In genomic region chr3:49648040-49648894, GRCm38 (mm10) we compare ENCODE assay signal across 18 mouse cellular contexts.
DNase-seq lines count a peak whose midpoint lies in the region; ATAC-seq and TF ChIP-seq lines count a peak whose summit lies in the region.
"Had no signal": no experiment of that assay in that cellular context is flagged by ENCODE, and none has a peak within 500 bp of the region (broad histone marks: within the 10 kb centered on the region; RNA-seq: fewer than 3 reads in every experiment).

No protein-coding gene starts in this region.

- no peak overlapping the region for H3K27ac ChIP-seq in heart, embryonic 12.5 days (ENCODE audit: poor library complexity, severe bottlenecking)
- H3K27ac ChIP-seq in lung, postnatal 0 days (ENCODE audit: low read length) = no peak overlapping the region
- peak overlapping the region; percentile 51 for H3K27ac ChIP-seq in intestine, embryonic 15.5 days
- H3K27ac ChIP-seq in cerebellum, adult 2 months (ENCODE audit: insufficient read depth, low read length) = no peak overlapping the region
- H3K27ac ChIP-seq: forebrain, embryonic 12.5 days; layer of hippocampus, adult 2 months; left cerebral cortex, adult 2 months; lung, embryonic 15.5 days; midbrain, embryonic 15.5 days had no signal

- H3K27me3 ChIP-seq in heart, embryonic 12.5 days (replicated peaks) = no peaks in the 10 kb centered on the region
- H3K27me3 ChIP-seq in lung, postnatal 0 days (replicated peaks; ENCODE audit: insufficient read depth, low read length) = no peaks in the 10 kb centered on the region
- H3K27me3 ChIP-seq in intestine, embryonic 15.5 days (replicated peaks) = no peaks in the 10 kb centered on the region
- no peaks in the 10 kb centered on the region for H3K27me3 ChIP-seq in cerebellum, adult 2 months (ENCODE audit: control insufficient read depth, insufficient read depth, low read length)
- H3K27me3 ChIP-seq: forebrain, embryonic 12.5 days; lung, embryonic 15.5 days; midbrain, embryonic 15.5 days had no signal

- no peak for TF ChIP-seq EP300 in lung, postnatal 0 days (IDR thresholded peaks at IDR 0.05)

- no peaks in the 10 kb centered on the region for H3K36me3 ChIP-seq in heart, embryonic 12.5 days
- H3K36me3 ChIP-seq in lung, postnatal 0 days (ENCODE audit: insufficient read depth, low read length) = no peaks in the 10 kb centered on the region
- H3K36me3 ChIP-seq in intestine, embryonic 15.5 days = no peaks in the 10 kb centered on the region
- H3K36me3 ChIP-seq: forebrain, embryonic 12.5 days; lung, embryonic 15.5 days; midbrain, embryonic 15.5 days had no signal

- H3K9ac ChIP-seq in heart, embryonic 12.5 days = no peak overlapping the region
- no peak overlapping the region for H3K9ac ChIP-seq in lung, postnatal 0 days (replicated peaks; ENCODE audit: low read depth)
- H3K9ac ChIP-seq in intestine, embryonic 15.5 days = no peak overlapping the region
- H3K9ac ChIP-seq: forebrain, embryonic 12.5 days; lung, embryonic 15.5 days; midbrain, embryonic 15.5 days had no signal

- no peaks in the 10 kb centered on the region for H3K4me1 ChIP-seq in heart, embryonic 12.5 days (replicated peaks)
- no peaks in the 10 kb centered on the region for H3K4me1 ChIP-seq in lung, postnatal 0 days (ENCODE audit: insufficient read depth, low read depth, low read length)
- no peaks in the 10 kb centered on the region for H3K4me1 ChIP-seq in lung, adult 2 months (ENCODE audit: control insufficient read depth, insufficient read depth, low read length)
- no peaks in the 10 kb centered on the region for H3K4me1 ChIP-seq in intestine, embryonic 15.5 days (replicated peaks)
- no peaks in the 10 kb centered on the region for H3K4me1 ChIP-seq in cerebellum, adult 2 months (ENCODE audit: control insufficient read depth, insufficient read depth, low read length)
- H3K4me1 ChIP-seq: forebrain, embryonic 12.5 days; lung, embryonic 15.5 days; midbrain, embryonic 15.5 days had no signal

- no peak for ATAC-seq in heart, embryonic 12.5 days (ENCODE audit: insufficient number of reproducible peaks, low FRiP score)
- no peak for ATAC-seq in lung, postnatal 0 days
- ATAC-seq in intestine, embryonic 15.5 days = peak; percentile 67
- ATAC-seq: inflammation-experienced regulatory T-cells, adult 6 months; midbrain, embryonic 15.5 days had no signal

- peak; percentile 13 to 47 for DNase-seq in heart, adult 18-20 months
- DNase-seq in lung, postnatal 0 days (ENCODE audit: low spot score) = peak; percentile 34
- no peak for DNase-seq in lung, adult 2 months
- no peak for DNase-seq in right cerebral cortex, postnatal 25 days
- DNase-seq in cerebellum, adult 2 months = no peak
- DNase-seq: adrenal gland, postnatal 25 days; gastrocnemius, postnatal 14 days; liver; right cerebral cortex, postnatal 14 days; thymus, adult 2 months had no signal

- H3K4me3 ChIP-seq in heart, embryonic 12.5 days = no peak overlapping the region
- no peak overlapping the region for H3K4me3 ChIP-seq in lung, postnatal 0 days (ENCODE audit: low read depth, low read length)
- no peak overlapping the region for H3K4me3 ChIP-seq in lung, adult 2 months (replicated peaks; ENCODE audit: extremely low read depth, low read depth, low read length)
- no peak overlapping the region for H3K4me3 ChIP-seq in intestine, embryonic 15.5 days (replicated peaks)
- H3K4me3 ChIP-seq in cerebellum, adult 2 months (replicated peaks; ENCODE audit: insufficient read depth, low read depth, low read length) = no peak overlapping the region
- H3K4me3 ChIP-seq: forebrain, embryonic 12.5 days; layer of hippocampus, adult 2 months; left cerebral cortex, adult 2 months; lung, embryonic 15.5 days; midbrain, embryonic 15.5 days had no signal

- TF ChIP-seq POLR2A in lung, adult 2 months (IDR thresholded peaks at IDR 0.05; ENCODE audit: borderline replicate concordance, extremely low read depth, low read depth, low read length) = no peak
- no peak for TF ChIP-seq POLR2A in cerebellum, adult 2 months (IDR thresholded peaks at IDR 0.05; ENCODE audit: borderline replicate concordance, insufficient read depth, low read length)

- WGBS in heart, embryonic 12.5 days = 75% methylated on average over 5 of the region's 5 CpGs
- 74% methylated on average over 5 of the region's 5 CpGs for WGBS in lung, postnatal 0 days
- 71% methylated on average over 5 of the region's 5 CpGs for WGBS in lung, adult 2 months
- 56% methylated on average over 5 of the region's 5 CpGs for WGBS in intestine, embryonic 15.5 days
- 67% methylated on average over 5 of the region's 5 CpGs for WGBS in cerebellum, adult 2 months

- H3K9me3 ChIP-seq in heart, embryonic 12.5 days (replicated peaks) = no peaks in the 10 kb centered on the region
- H3K9me3 ChIP-seq in lung, postnatal 0 days (ENCODE audit: low read length) = no peaks in the 10 kb centered on the region
- H3K9me3 ChIP-seq in intestine, embryonic 15.5 days = no peaks in the 10 kb centered on the region
- H3K9me3 ChIP-seq: forebrain, embryonic 12.5 days; lung, embryonic 15.5 days; midbrain, embryonic 15.5 days had no signal

- no peak overlapping the region for H3K4me2 ChIP-seq in heart, embryonic 12.5 days
- no peak overlapping the region for H3K4me2 ChIP-seq in lung, postnatal 0 days (replicated peaks; ENCODE audit: low read depth, low read length)
- H3K4me2 ChIP-seq in intestine, embryonic 15.5 days (replicated peaks) = no peak overlapping the region
- H3K4me2 ChIP-seq: forebrain, embryonic 12.5 days; lung, embryonic 15.5 days; midbrain, embryonic 15.5 days had no signal

- no peak for TF ChIP-seq CTCF in lung, postnatal 0 days (IDR thresholded peaks at IDR 0.05)
- TF ChIP-seq CTCF in lung, adult 2 months (IDR thresholded peaks at IDR 0.05; ENCODE audit: insufficient read depth, low read length) = no peak
- TF ChIP-seq CTCF in cerebellum, adult 2 months (IDR thresholded peaks at IDR 0.05; ENCODE audit: borderline replicate concordance, insufficient read depth, low read depth, low read length) = no peak

Comparison
In these comparisons a context has a peak if more than half of its experiments do, and no peak if none do; other contexts are left out.
1. DNase-seq: peak in heart, adult 18-20 months (2 of 2) and lung, postnatal 0 days (single experiment); none in lung, adult 2 months (single experiment), right cerebral cortex, postnatal 25 days (single experiment) and cerebellum, adult 2 months (0 of 2).